Mouse (Mus musculus): ENCODE data around the gene Adra2b.

- TF ChIP-seq CTCF (IDR thresholded peaks at IDR 0.05) (no peak), POLR2A (IDR thresholded peaks at IDR 0.05; ENCODE audit: insufficient read depth, low read depth, low read length) (no peak)
Observed at GRCm38 (mm10) chr2:127375087-127375486, 12.1 kb downstream of the Adra2b start.

All from heart, adult 2 months (tissue).